Mouse (Mus musculus) erythroblast, embryonic 14.5 days (primary cell): ENCODE results near the gene Nedd4. TPM values are rescaled to one million over a fixed set of nuclear protein-coding genes. Genes with fewer than 3 reads are reported as not detected.

ENCODE experiments used
- H3K27me3 ChIP-seq: 2 replicates; pipeline ENCODE4 v1.6.1; 2012; ENCODE audit warnings: inconsistent platforms; ENCODE audit not compliant: control insufficient read depth
- H3K36me3 ChIP-seq: 2 replicates; pipeline ENCODE4 v1.6.1; 2012; ENCODE audit warnings: mild to moderate bottlenecking, inconsistent platforms; ENCODE audit not compliant: control insufficient read depth
- H3K4me1 ChIP-seq: 2 replicates; pipeline ENCODE4 v1.6.1; 2012; ENCODE audit warnings: inconsistent platforms; ENCODE audit not compliant: control insufficient read depth
- H3K4me3 ChIP-seq: replicated peaks from 2 replicates; pipeline ENCODE3; 2012; ENCODE audit warnings: moderate library complexity, mild to moderate bottlenecking, inconsistent platforms
- H3K9me3 ChIP-seq: 2 replicates; pipeline ENCODE4 v1.6.1; 2012; ENCODE audit warnings: low read length, inconsistent platforms, mixed read lengths; ENCODE audit not compliant: control insufficient read depth
- GATA1 ChIP-seq: IDR thresholded peaks from 2 replicates; pipeline ENCODE4 v1.6.1; 2012; ENCODE audit warnings: low read length, inconsistent platforms, mixed read lengths
- TAL1 ChIP-seq: IDR thresholded peaks from 3 replicates; pipeline ENCODE4 v1.6.1; 2012; ENCODE audit warnings: low read length, inconsistent platforms, mixed read lengths
- polyA plus RNA-seq: library from polyadenylated mRNA; stranded (reverse); fragments of >175 nt; gene quantifications from 2 replicates; pipeline ENCODE4 v1.2.3, GENCODE M21; 2012

Gene Nedd4
- polyA plus RNA-seq, 1 experiment, result 1.8 TPM

- H3K36me3 ChIP-seq, result peaks cover 99% of the 10 kb centered on the region
- peaks cover 11% of the 10 kb centered on the region for H3K4me1 ChIP-seq
- H3K9me3 ChIP-seq, result no peaks in the 10 kb centered on the region
- no peaks in the 10 kb centered on the region for H3K27me3 ChIP-seq
- TF ChIP-seq TAL1, result no peak
- no peak for TF ChIP-seq GATA1
- no peak overlapping the region for H3K4me3 ChIP-seq
Measured at GRCm38 (mm10) chr9:72689522-72689921, 27.4 kb downstream of the Nedd4 start.

- Histone ChIP-seq H3K9me3 (no peaks in the 10 kb centered on the region), H3K4me1 (peaks cover 8% of the 10 kb centered on the region), H3K4me3 (no peak overlapping the region), H3K36me3 (peaks cover 99% of the 10 kb centered on the region), H3K27me3 (no peaks in the 10 kb centered on the region)
- TF ChIP-seq GATA1, result no peak
- no peak for TF ChIP-seq TAL1
Measured at GRCm38 (mm10) chr9:72690811-72691210, 28.7 kb downstream of the Nedd4 start.

- Histone ChIP-seq H3K9me3 (no peaks in the 10 kb centered on the region), H3K36me3 (peaks cover 99% of the 10 kb centered on the region), H3K4me3 (no peak overlapping the region), H3K27me3 (no peaks in the 10 kb centered on the region), H3K4me1 (peaks cover 8% of the 10 kb centered on the region)
- TF ChIP-seq GATA1 (no peak), TAL1 (no peak)
Measured at GRCm38 (mm10) chr9:72691942-72692341, 29.8 kb downstream of the Nedd4 start.

GRCm38 (mm10) chr9:72693081-72693696, 31.0 kb downstream of the Nedd4 start:
- peaks cover 12% of the 10 kb centered on the region for H3K4me1 ChIP-seq
- TF ChIP-seq GATA1, result no peak
- TF ChIP-seq TAL1, result no peak
- H3K36me3 ChIP-seq, result peaks cover 98% of the 10 kb centered on the region
- H3K9me3 ChIP-seq, result no peaks in the 10 kb centered on the region
- no peaks in the 10 kb centered on the region for H3K27me3 ChIP-seq
- H3K4me3 ChIP-seq, result no peak overlapping the region

- Histone ChIP-seq H3K9me3 (no peaks in the 10 kb centered on the region), H3K4me3 (no peak overlapping the region), H3K4me1 (peaks cover 19% of the 10 kb centered on the region), H3K27me3 (no peaks in the 10 kb centered on the region), H3K36me3 (peaks cover 98% of the 10 kb centered on the region)
- no peak for TF ChIP-seq TAL1
- no peak for TF ChIP-seq GATA1
Measured at GRCm38 (mm10) chr9:72693861-72694260, 31.7 kb downstream of the Nedd4 start.

GRCm38 (mm10) chr9:72696508-72696907, 34.4 kb downstream of the Nedd4 start:
- TF ChIP-seq TAL1 (no peak), GATA1 (no peak)
- Histone ChIP-seq H3K9me3 (no peaks in the 10 kb centered on the region), H3K4me1 (peaks cover 33% of the 10 kb centered on the region), H3K4me3 (no peak overlapping the region), H3K36me3 (peaks cover 98% of the 10 kb centered on the region), H3K27me3 (no peaks in the 10 kb centered on the region)

- Histone ChIP-seq H3K4me3 (no peak overlapping the region), H3K4me1 (peaks cover 33% of the 10 kb centered on the region), H3K27me3 (no peaks in the 10 kb centered on the region), H3K9me3 (no peaks in the 10 kb centered on the region), H3K36me3 (peaks cover 98% of the 10 kb centered on the region)
- TF ChIP-seq TAL1, result no peak
- no peak for TF ChIP-seq GATA1
Measured at GRCm38 (mm10) chr9:72697779-72698178, 35.6 kb downstream of the Nedd4 start.

GRCm38 (mm10) chr9:72699702-72700101, 37.6 kb downstream of the Nedd4 start:
- TF ChIP-seq TAL1, result no peak
- peak; percentile 48; the same call in 1 of the 2 replicates for TF ChIP-seq GATA1
- Histone ChIP-seq H3K4me3 (no peak overlapping the region), H3K36me3 (peaks cover 96% of the 10 kb centered on the region), H3K27me3 (no peaks in the 10 kb centered on the region), H3K4me1 (peaks cover 25% of the 10 kb centered on the region), H3K9me3 (no peaks in the 10 kb centered on the region)

GRCm38 (mm10) chr9:72701441-72701840, 39.3 kb downstream of the Nedd4 start:
- Histone ChIP-seq H3K9me3 (no peaks in the 10 kb centered on the region), H3K27me3 (no peaks in the 10 kb centered on the region), H3K4me1 (peaks cover 25% of the 10 kb centered on the region), H3K36me3 (peaks cover 96% of the 10 kb centered on the region), H3K4me3 (no peak overlapping the region)
- no peak for TF ChIP-seq TAL1
- TF ChIP-seq GATA1, result no peak

- H3K9me3 ChIP-seq, result no peaks in the 10 kb centered on the region
- H3K36me3 ChIP-seq, result peaks cover 96% of the 10 kb centered on the region
- H3K27me3 ChIP-seq, result no peaks in the 10 kb centered on the region
- no peak for TF ChIP-seq TAL1
- TF ChIP-seq GATA1, result no peak
- peaks cover 25% of the 10 kb centered on the region for H3K4me1 ChIP-seq
- H3K4me3 ChIP-seq, result no peak overlapping the region
Measured at GRCm38 (mm10) chr9:72702075-72702474, 39.9 kb downstream of the Nedd4 start.
